Mouse (Mus musculus) gastrocnemius, adult 2 months (tissue): Measurements from ENCODE around the gene Ttc9. TPM values are rescaled to one million over a fixed set of nuclear protein-coding genes. Genes with fewer than 3 reads are reported as not detected.

Experiments used
- DNase-seq: peaks from one replicate; pipeline ENCODE4 v3.0.0; 2022
- H3K27ac ChIP-seq: fragments of 200-600 bp; 2 replicates; pipeline ENCODE4 v1.8.1; 2022; ENCODE audit warnings: mild to moderate bottlenecking
- H3K4me3 ChIP-seq: fragments of 200-600 bp; 2 replicates; pipeline ENCODE4 v1.8.1; 2022; ENCODE audit warnings: mild to moderate bottlenecking, moderate library complexity
- CTCF ChIP-seq: fragments of 200-600 bp; IDR thresholded peaks from 2 replicates; pipeline ENCODE4 v1.8.1; 2022; ENCODE audit warnings: antibody characterized with exemption, mild to moderate bottlenecking, moderate library complexity
- intact Hi-C: fragments of 180-260 bp; cut with DNase I; formaldehyde crosslinking; loops from one replicate; pipeline ENCODE4 v1.15.1; 2025
- total RNA-seq, 2 experiments: library from RNA; stranded (reverse); gene quantifications; 2 replicates each; pipeline ENCODE4 v1.2.3; 2021

The Ttc9 gene
- total RNA-seq, 2 experiments from 2014 or later: 5.1 to 9.5 TPM

DNA sequence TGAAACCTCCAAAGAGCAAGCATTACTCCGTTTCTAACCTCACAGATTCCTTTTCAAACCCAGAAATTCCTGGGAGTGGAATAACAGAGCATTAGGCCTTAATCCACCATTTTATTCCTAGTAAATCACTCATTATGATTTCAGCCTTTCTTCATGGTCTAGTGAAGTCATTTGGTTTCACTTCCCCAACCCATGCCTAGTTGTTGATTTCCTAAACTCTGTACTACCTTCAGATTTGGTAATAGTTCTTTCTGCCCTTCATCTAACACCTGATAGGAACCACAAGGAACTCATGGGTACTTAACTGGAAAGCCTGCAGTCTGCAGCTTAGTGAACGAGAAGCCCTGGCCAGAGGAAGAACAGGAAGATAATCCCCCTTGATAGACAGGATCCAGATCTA, 44.5 kb downstream of the Ttc9 start:
- intact Hi-C loops: no loop called here
- no peak overlapping the region for H3K4me3 ChIP-seq

DNA sequence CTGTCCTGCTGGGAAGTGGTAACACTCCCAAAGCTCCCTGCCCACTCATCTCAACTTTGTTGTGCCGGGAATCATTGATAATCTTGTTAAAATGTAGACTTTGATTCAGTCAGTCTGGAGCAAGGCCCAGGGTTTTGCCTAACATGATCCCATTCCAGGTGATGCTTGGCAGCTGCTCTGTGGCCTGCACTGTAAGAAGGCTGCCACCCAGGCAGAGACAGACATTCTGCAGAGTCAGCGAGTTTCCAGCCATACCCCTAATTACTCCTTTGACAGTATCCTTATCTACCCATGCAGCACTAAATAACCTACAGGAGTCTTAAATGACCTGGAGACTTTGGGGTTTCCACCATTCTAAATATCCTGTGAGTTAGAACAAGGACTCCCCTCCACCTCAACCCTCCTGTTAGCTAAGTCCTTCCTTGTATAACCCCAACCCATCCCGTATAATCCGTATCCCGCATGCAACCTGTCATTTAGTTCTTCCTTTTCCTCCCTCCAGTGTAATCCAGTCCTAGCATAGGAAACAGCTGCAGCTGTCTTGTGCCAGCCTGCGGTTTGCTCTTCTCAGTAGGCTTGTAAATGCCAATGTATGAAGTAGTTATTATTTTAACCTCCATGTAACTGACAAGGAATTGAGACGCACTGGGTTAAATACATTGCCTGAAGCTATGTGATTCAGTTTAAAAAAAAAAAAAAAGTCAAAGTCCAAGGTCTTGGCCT, 48.9 kb downstream of the Ttc9 start:
- DNase-seq: no peak
- no peak overlapping the region for H3K4me3 ChIP-seq
- H3K27ac ChIP-seq: no peak overlapping the region
- TF ChIP-seq CTCF: no peak
- intact Hi-C loops: no loop called here

More for the DNA sequence above, 44.5 kb downstream of the Ttc9 start:
- no peak for TF ChIP-seq CTCF
- H3K27ac ChIP-seq: no peak overlapping the region
- DNase-seq: no peak

GRCm38 (mm10) chr12:81683395-81683794, 52.3 kb downstream of the Ttc9 start:
- no peak for DNase-seq
- TF ChIP-seq CTCF: no peak
- no peak overlapping the region for H3K4me3 ChIP-seq
- no peak overlapping the region for H3K27ac ChIP-seq
- intact Hi-C loops: no loop called here

DNA sequence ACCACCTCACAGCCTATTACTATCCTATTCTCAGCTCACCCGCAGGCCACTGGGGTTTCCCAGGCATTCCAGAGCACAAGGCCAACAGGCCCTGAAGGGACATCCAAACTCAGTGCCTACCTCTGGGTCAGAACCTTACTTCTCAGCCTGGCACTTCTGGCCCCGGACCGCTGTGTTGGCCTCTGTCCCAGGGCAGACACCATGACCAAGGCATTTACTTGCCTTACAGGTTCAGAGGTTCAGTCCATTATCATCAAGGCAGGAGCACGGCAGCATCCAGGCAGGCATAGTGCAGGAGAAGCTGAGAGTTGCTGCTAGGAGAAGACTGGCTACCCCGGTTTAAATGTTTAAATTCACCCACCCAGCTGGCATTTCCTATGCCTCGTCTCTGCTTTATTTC, 53.0 kb downstream of the Ttc9 start:
- Histone ChIP-seq H3K27ac (no peak overlapping the region), H3K4me3 (no peak overlapping the region)
- intact Hi-C loops: no loop called here
- DNase-seq: no peak
- no peak for TF ChIP-seq CTCF

- intact Hi-C loops: no loop called here
- TF ChIP-seq CTCF: no peak
- no peak overlapping the region for H3K27ac ChIP-seq
- no peak for DNase-seq
- no peak overlapping the region for H3K4me3 ChIP-seq
These were observed 54.9 kb downstream of the Ttc9 start for GRCm38 (mm10) chr12:81685981-81686380.

- no peak for TF ChIP-seq CTCF
- Histone ChIP-seq H3K27ac (no peak overlapping the region), H3K4me3 (no peak overlapping the region)
- intact Hi-C loops: no loop called here
- no peak for DNase-seq
These were observed 55.5 kb downstream of the Ttc9 start for GRCm38 (mm10) chr12:81686406-81687117.

- Histone ChIP-seq H3K27ac (no peak overlapping the region), H3K4me3 (no peak overlapping the region)
- TF ChIP-seq CTCF: no peak
- intact Hi-C loops: no loop called here
- DNase-seq: no peak
These were observed 56.8 kb downstream of the Ttc9 start for GRCm38 (mm10) chr12:81687873-81688272.

GRCm38 (mm10) chr12:81688537-81688936, 57.5 kb downstream of the Ttc9 start:
- DNase-seq: no peak
- H3K27ac ChIP-seq: no peak overlapping the region
- H3K4me3 ChIP-seq: no peak overlapping the region
- no peak for TF ChIP-seq CTCF
- intact Hi-C loops: no loop called here

DNA sequence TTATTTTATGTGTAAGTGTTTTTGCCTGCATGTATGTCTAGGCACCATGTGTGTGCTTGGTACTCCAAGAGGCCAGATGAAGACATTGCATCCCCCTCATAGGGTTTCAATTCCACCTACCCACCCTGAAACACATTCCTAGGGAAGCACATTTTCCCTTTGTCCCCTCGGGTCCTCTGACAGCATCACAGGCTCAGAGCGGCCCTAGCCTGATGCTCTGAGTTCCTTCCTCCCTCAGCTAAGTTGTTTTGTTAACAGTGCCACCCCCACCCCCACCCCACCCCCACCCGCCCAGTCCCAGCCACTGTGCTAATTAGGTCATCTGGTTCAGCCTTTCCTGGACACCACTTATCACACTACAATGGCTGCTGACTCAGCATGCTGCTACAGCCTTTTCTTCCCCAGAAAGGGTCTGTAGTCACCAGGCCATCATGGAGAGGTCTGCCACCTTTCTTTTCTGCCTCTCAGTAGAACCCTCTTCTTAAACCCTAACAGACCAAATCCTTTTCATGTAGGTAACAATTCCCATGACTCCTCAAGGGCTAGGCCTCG, 58.5 kb downstream of the Ttc9 start:
- no peak for DNase-seq
- no peak for TF ChIP-seq CTCF
- Histone ChIP-seq H3K27ac (no peak overlapping the region), H3K4me3 (no peak overlapping the region)
- intact Hi-C loops: no loop called here

DNA sequence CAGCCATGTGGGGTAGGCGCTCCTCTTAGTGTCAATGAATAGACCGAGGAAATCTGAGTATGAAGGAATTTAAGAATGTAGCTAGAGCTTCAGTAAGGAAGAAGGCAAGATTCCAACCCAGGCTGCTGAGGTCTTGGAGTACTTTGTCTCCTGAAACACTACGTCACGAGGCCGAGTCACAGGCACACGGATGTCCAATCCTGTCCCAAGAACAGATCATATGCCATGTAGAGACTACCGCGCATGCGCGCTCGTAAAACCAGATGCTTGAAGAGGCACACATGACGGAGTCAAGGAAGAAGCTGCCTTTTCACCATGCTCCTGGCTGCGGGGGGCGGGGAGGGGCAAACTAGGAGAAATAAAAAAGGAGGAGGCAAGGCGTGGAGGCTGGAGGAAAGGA, 59.1 kb downstream of the Ttc9 start:
- intact Hi-C loops: no loop called here
- no peak overlapping the region for H3K27ac ChIP-seq
- no peak for DNase-seq
- no peak overlapping the region for H3K4me3 ChIP-seq
- no peak for TF ChIP-seq CTCF

- intact Hi-C loops: no loop called here
- DNase-seq: no peak
- Histone ChIP-seq H3K27ac (no peak overlapping the region), H3K4me3 (no peak overlapping the region)
- no peak for TF ChIP-seq CTCF
These were observed 59.7 kb downstream of the Ttc9 start for GRCm38 (mm10) chr12:81690751-81691150.

- Histone ChIP-seq H3K4me3 (no peak overlapping the region), H3K27ac (no peak overlapping the region)
- intact Hi-C loops: no loop called here
- no peak for TF ChIP-seq CTCF
- no peak for DNase-seq
These were observed 60.2 kb downstream of the Ttc9 start for GRCm38 (mm10) chr12:81691177-81691730.

- TF ChIP-seq CTCF: no peak
These were observed 67.0 kb downstream of the Ttc9 start for GRCm38 (mm10) chr12:81698011-81698410.

More at GRCm38 (mm10) chr12:81698011-81698410, 67.0 kb downstream of the Ttc9 start:
- Histone ChIP-seq H3K27ac (no peak overlapping the region), H3K4me3 (no peak overlapping the region)
- intact Hi-C loops: no loop called here
- no peak for DNase-seq
